Mouse (Mus musculus) midbrain, embryonic 13.5 days (tissue): Measurements from ENCODE around the gene Ilf3. TPM values are rescaled to one million over a fixed set of nuclear protein-coding genes. Genes with fewer than 3 reads are reported as not detected.

Experiments
- ATAC-seq: fragments of 200-750 bp; cut with Nextera tagmentation; 2 replicates; pipeline ENCODE4 v1.8.0; 2017; ENCODE audit warnings: mild to moderate bottlenecking, moderate TSS enrichment, moderate library complexity
- H3K27ac ChIP-seq: fragments of 300-500 bp; sonication (generic); 2 replicates; pipeline ENCODE4 v1.5.1; 2015; ENCODE audit warnings: inconsistent platforms, mild to moderate bottlenecking, moderate library complexity
- H3K27me3 ChIP-seq: fragments of 300-500 bp; sonication (generic); 2 replicates; pipeline ENCODE4 v1.6.1; 2015; ENCODE audit warnings: mild to moderate bottlenecking, inconsistent platforms
- H3K36me3 ChIP-seq: fragments of 300-500 bp; sonication (generic); 2 replicates; pipeline ENCODE4 v1.6.1; 2015; ENCODE audit warnings: mild to moderate bottlenecking, inconsistent platforms
- H3K4me1 ChIP-seq: fragments of 300-500 bp; sonication (generic); replicated peaks from 2 replicates; pipeline ENCODE4 v1.6.1; 2015; ENCODE audit warnings: inconsistent platforms
- H3K4me2 ChIP-seq: fragments of 300-500 bp; sonication (generic); replicated peaks from 2 replicates; pipeline ENCODE4 v1.6.1; 2015; ENCODE audit warnings: moderate library complexity, mild to moderate bottlenecking, inconsistent platforms
- H3K4me3 ChIP-seq: fragments of 300-500 bp; sonication (generic); replicated peaks from 2 replicates; pipeline ENCODE4 v1.5.1; 2015; ENCODE audit warnings: mild to moderate bottlenecking, inconsistent platforms
- H3K9ac ChIP-seq: fragments of 300-500 bp; sonication (generic); replicated peaks from 2 replicates; pipeline ENCODE4 v1.6.1; 2015; ENCODE audit warnings: mild to moderate bottlenecking, inconsistent platforms
- H3K9me3 ChIP-seq: fragments of 300-500 bp; sonication (generic); 2 replicates; pipeline ENCODE4 v1.6.1; 2016; ENCODE audit warnings: mild to moderate bottlenecking, inconsistent platforms
- WGBS: fragments of 180-500 bp; shearing (Covaris S2); methylation state at CpG from one replicate; pipeline ENCODE4 v1.1.7; 2015; 5-methylcytosine and 5-hydroxymethylcytosine counted together
- polyA plus RNA-seq: library from polyadenylated mRNA; unstranded; fragments of >200 nt; fragmentation: Nextera tagmentation; extraction: Ambion mirVana; gene quantifications from 2 replicates; pipeline ENCODE4 v1.2.1, GENCODE M21; 2015

Gene Ilf3
- polyA plus RNA-seq, 1 experiment from 2014 or later = 312 TPM

DNA sequence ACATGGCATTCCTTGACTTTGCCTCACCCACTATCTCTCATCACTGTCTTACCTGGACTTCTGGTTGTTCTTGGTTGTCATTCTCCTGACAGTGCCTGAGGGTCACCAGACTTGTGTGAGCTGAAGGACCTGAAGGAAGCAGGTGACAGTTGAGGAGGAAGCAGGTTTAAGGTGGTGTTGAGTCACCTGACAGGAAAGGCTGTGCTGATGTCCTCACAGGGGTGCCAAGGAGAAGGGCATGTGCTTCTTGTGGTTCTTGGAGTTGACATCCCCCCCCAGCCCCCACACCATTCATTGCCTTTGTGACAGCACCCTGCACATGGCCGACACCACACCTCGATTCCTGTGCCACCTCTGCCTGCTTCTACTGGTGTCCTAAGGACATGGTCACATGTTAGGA, 80.1 kb downstream of the Ilf3 start:
- Histone ChIP-seq H3K9me3 (no peaks in the 10 kb centered on the region), H3K27me3 (no peaks in the 10 kb centered on the region), H3K36me3 (peaks cover 7% of the 10 kb centered on the region; the same call in 1 of the 2 replicates), H3K9ac (no peak overlapping the region), H3K4me2 (no peak overlapping the region), H3K4me3 (no peak overlapping the region), H3K4me1 (no peaks in the 10 kb centered on the region), H3K27ac (no peak overlapping the region)
- no peak for ATAC-seq
- WGBS = 97% methylated on average over 2 of the region's 2 CpGs

DNA sequence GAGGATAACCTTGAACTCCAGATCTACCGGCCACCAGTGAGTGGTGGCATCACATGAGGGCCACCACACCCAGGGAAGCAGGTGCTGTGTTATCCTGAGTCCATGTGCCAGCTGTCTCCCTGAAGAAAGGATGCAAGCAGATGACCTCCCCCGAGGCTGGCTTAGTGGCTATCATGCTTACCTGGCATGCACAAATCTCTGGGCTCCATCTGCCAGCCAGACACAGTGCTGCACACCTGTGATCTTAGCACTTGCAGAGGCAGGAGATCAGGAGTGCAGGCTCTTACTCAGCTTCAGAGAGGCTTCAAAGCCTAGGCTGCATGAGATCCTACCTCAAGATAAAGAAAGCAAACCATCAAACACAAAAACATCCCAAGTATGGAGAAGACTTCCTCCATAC, 82.0 kb downstream of the Ilf3 start:
- ATAC-seq = no peak
- no peaks in the 10 kb centered on the region for H3K9me3 ChIP-seq
- H3K27me3 ChIP-seq = no peaks in the 10 kb centered on the region
- no peak overlapping the region for H3K9ac ChIP-seq
- H3K4me2 ChIP-seq = no peak overlapping the region
- H3K27ac ChIP-seq = no peak overlapping the region
- WGBS = 89% methylated on average over 2 of the region's 2 CpGs
- peaks cover 7% of the 10 kb centered on the region; the same call in 1 of the 2 replicates for H3K36me3 ChIP-seq
- H3K4me1 ChIP-seq = no peaks in the 10 kb centered on the region
- H3K4me3 ChIP-seq = no peak overlapping the region

DNA sequence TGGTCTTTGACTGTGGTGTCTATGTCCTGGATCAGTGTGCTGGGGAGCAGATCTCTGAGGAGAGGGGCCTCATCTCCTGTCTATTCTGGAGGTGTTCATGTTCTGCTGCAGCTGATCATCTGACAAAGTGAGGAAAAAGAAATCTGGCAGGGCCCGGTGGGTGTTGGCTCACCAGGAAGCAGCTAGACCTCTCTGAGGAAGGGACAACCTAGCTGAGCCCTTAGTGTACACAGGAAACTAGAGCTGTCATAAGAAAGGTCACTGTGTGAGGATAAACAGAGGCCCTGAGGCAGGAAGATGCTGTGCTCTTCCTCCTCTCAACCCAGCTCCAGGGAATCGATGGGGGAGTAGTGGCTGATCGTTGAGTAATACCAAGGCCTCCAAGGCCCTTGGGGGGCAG, 82.6 kb downstream of the Ilf3 start:
- Histone ChIP-seq H3K9ac (no peak overlapping the region), H3K27ac (no peak overlapping the region), H3K9me3 (no peaks in the 10 kb centered on the region), H3K4me1 (no peaks in the 10 kb centered on the region), H3K4me3 (no peak overlapping the region), H3K4me2 (no peak overlapping the region), H3K27me3 (no peaks in the 10 kb centered on the region), H3K36me3 (0 out of 2 replicates have a peak, but pooled peaks cover 7% of the 10 kb centered on the region)
- WGBS = 86% methylated on average over 3 of the region's 3 CpGs
- no peak for ATAC-seq

DNA sequence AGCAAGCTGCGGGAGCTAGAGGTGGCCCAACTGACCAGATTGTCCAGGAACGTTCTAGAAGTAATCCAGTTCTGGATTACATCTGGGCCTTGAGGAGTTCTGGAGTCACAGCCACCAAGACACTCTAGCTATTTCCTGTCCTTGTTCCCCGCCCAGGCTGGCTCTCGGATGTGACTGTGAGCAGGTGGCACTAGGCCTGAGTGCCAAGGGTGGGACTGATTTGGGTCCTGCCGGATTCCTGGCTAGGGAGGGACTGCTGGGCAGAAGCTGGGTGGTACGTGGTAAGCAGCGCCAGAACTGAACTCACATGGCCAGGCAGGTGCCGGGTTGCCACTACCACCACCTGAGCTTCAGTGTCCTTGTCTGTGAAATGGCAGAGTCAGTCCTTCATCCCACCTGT, 83.7 kb downstream of the Ilf3 start:
- Histone ChIP-seq H3K36me3 (0 out of 2 replicates have a peak, but pooled peaks cover 4% of the 10 kb centered on the region), H3K9ac (no peak overlapping the region), H3K4me1 (no peaks in the 10 kb centered on the region), H3K4me2 (no peak overlapping the region), H3K4me3 (no peak overlapping the region), H3K9me3 (no peaks in the 10 kb centered on the region), H3K27me3 (no peaks in the 10 kb centered on the region), H3K27ac (no peak overlapping the region)
- 96% methylated on average over 8 of the region's 8 CpGs for WGBS
- ATAC-seq = no peak

DNA sequence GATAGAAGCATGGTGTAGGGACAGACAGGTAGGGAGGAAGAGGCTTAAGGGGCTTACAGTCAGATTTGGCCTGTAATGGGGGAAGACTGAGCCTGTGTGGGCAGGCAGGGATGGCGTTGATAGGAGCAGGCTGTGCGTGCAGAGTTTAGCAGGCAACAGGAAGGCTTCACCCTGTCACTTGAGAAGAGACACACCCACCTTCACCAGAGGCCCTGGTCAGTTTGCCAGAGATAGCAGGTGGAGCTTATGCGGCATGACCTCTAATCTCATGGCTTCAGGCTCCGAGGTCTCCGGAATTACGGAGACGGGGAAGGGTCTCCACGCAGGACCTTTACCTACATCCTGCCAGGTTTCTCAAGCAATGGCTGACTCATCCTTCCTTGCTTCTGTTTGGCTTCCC, 84.2 kb downstream of the Ilf3 start:
- H3K27me3 ChIP-seq = no peaks in the 10 kb centered on the region
- H3K27ac ChIP-seq = no peak overlapping the region
- H3K9ac ChIP-seq = no peak overlapping the region
- 0 out of 2 replicates have a peak, but pooled peaks cover 4% of the 10 kb centered on the region for H3K36me3 ChIP-seq
- no peak overlapping the region for H3K4me3 ChIP-seq
- ATAC-seq = no peak
- H3K9me3 ChIP-seq = no peaks in the 10 kb centered on the region
- H3K4me1 ChIP-seq = 0 out of 2 replicates have a peak, but pooled peaks cover 2% of the 10 kb centered on the region
- WGBS = 85% methylated on average over 8 of the region's 8 CpGs
- no peak overlapping the region for H3K4me2 ChIP-seq

DNA sequence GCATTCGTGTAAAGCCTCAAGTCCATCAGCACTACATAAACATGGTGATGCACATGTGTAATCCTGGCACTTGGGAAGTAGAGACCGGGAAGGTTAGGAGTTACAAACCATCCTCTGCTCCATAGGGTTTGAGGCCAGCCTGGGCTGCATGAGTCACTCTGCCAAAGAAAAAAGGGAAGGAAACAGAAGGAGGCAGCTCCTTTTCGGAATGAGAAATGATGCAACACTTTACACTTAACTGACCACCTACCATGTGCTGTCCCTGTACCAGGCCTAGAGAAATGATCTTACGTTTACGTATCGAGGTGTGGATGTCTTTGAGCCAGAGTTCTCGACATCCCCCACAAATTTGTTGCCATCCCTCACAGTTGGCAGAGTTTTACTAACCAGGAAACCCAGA, 85.3 kb downstream of the Ilf3 start:
- Histone ChIP-seq H3K27ac (no peak overlapping the region), H3K36me3 (no peaks in the 10 kb centered on the region), H3K27me3 (no peaks in the 10 kb centered on the region), H3K4me2 (no peak overlapping the region), H3K4me1 (0 out of 2 replicates have a peak, but pooled peaks cover 3% of the 10 kb centered on the region), H3K4me3 (no peak overlapping the region), H3K9me3 (no peaks in the 10 kb centered on the region), H3K9ac (no peak overlapping the region)
- no peak for ATAC-seq
- 95% methylated on average over 7 of the region's 7 CpGs for WGBS

DNA sequence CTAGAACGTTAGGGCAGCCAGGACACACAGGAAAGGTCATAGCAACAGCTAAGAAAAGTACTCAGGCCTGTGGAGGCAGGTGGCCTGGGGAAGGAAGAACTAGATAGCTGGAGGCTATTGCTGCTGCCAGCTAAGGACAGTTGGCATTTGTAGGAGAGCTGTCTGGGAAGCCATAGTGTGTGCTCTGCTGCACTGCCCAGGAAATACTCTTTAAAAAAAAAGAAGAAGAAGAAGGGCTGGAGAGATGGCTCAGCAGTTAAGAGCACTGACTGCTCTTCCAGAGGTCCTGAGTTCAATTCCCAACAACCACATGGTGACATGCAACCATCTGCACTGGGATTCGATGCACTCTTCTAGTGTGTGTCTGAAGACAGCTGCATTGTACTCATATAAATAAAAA, 85.8 kb downstream of the Ilf3 start:
- Histone ChIP-seq H3K27ac (no peak overlapping the region), H3K4me2 (no peak overlapping the region), H3K36me3 (peaks cover 3% of the 10 kb centered on the region), H3K27me3 (no peaks in the 10 kb centered on the region), H3K4me3 (no peak overlapping the region), H3K9ac (no peak overlapping the region), H3K4me1 (0 out of 2 replicates have a peak, but pooled peaks cover 3% of the 10 kb centered on the region), H3K9me3 (no peaks in the 10 kb centered on the region)
- no peak for ATAC-seq
- WGBS = 87% methylated on average over 2 of the region's 2 CpGs

DNA sequence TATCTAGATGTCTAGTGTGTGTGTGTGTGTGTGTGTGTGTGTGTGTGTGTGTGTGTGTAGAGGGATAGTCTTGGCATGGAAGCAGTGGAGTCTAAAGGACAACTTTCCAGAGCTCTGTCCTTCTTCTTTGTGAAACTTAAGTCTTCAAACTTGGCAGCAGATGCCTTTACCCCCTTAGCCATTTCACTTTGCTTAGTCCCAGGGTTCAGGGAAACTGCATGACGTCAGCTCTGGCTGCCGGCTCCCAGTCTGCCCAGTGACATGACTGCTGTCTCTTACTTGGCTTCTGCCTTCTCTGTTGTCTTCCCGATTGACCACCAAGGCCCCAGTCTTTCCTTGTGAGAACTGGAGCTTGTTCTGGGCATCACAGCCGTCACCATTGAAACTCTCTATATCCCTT, 86.9 kb downstream of the Ilf3 start:
- Histone ChIP-seq H3K4me2 (no peak overlapping the region), H3K36me3 (peaks cover 14% of the 10 kb centered on the region), H3K27ac (no peak overlapping the region), H3K9me3 (no peaks in the 10 kb centered on the region), H3K9ac (no peak overlapping the region), H3K4me1 (0 out of 2 replicates have a peak, but pooled peaks cover 3% of the 10 kb centered on the region), H3K27me3 (no peaks in the 10 kb centered on the region), H3K4me3 (no peak overlapping the region)
- WGBS = 76% methylated on average over 4 of the region's 4 CpGs
- no peak for ATAC-seq

Other genes starting within 250 kb of the Ilf3 start
- 11.5 and 12.2 TPM in 2 replicates for gene Tyk2, start 236.6 kb upstream of the Ilf3 start, polyA plus RNA-seq
- gene Cdc37, start 217.9 kb upstream of the Ilf3 start, polyA plus RNA-seq = 233 TPM in 2 replicates
- 20.1 and 20.2 TPM in 2 replicates for gene Pde4a, start 202.2 kb upstream of the Ilf3 start, polyA plus RNA-seq
- 58.6 and 61.9 TPM in 2 replicates for gene Keap1, start 128.5 kb upstream of the Ilf3 start, polyA plus RNA-seq
- gene S1pr5, start 119.4 kb upstream of the Ilf3 start, polyA plus RNA-seq = 1.1 and 1.6 TPM in 2 replicates
- gene Atg4d, start 102.6 kb upstream of the Ilf3 start, polyA plus RNA-seq = 55.3 and 57.8 TPM in 2 replicates
- gene Kri1, start 79.9 kb upstream of the Ilf3 start, polyA plus RNA-seq = 20.3 and 21.6 TPM in 2 replicates
- gene Cdkn2d, start 76.5 kb upstream of the Ilf3 start, polyA plus RNA-seq = 79.6 and 81.3 TPM in 2 replicates
- 0.23 and 0.34 TPM in 2 replicates for gene Ap1m2, start 55.5 kb upstream of the Ilf3 start, polyA plus RNA-seq
- 61.6 and 63.1 TPM in 2 replicates for gene Slc44a2, start 47.2 kb upstream of the Ilf3 start, polyA plus RNA-seq
- gene Qtrt1, start 44.0 kb downstream of the Ilf3 start, polyA plus RNA-seq = 52.3 and 53.0 TPM in 2 replicates
- 66.9 and 71.8 TPM in 2 replicates for gene Dnm2, start 57.0 kb downstream of the Ilf3 start, polyA plus RNA-seq
- 57.2 and 60.3 TPM in 2 replicates for gene Tmed1, start 142.4 kb downstream of the Ilf3 start, polyA plus RNA-seq
- 5.1 and 6.3 TPM in 2 replicates for gene AB124611, start 158.3 kb downstream of the Ilf3 start, polyA plus RNA-seq
- 32.1 and 39.6 TPM in 2 replicates for gene Carm1, start 179.0 kb downstream of the Ilf3 start, polyA plus RNA-seq
- 52.8 and 58.6 TPM in 2 replicates for gene Timm29, start 224.9 kb downstream of the Ilf3 start, polyA plus RNA-seq
- 28.7 and 28.8 TPM in 2 replicates for gene Yipf2, start 225.0 kb downstream of the Ilf3 start, polyA plus RNA-seq
- gene Smarca4, start 248.3 kb downstream of the Ilf3 start, polyA plus RNA-seq = 172 and 183 TPM in 2 replicates